Mouse (Mus musculus) gastrocnemius, postnatal 4 days (tissue): Measurements from ENCODE around the gene Dop1b. TPM values are rescaled to one million over a fixed set of nuclear protein-coding genes. Genes with fewer than 3 reads are reported as not detected.
"Not testable (repeated sequence)": the region's sequence is repeated elsewhere in the genome, so short reads cannot be mapped to it uniquely, and the experiment has no call there.

Experiments
- DNase-seq, 2 experiments: peaks; one replicate each; pipeline ENCODE4 v3.0.0; 2021 to 2022; ENCODE audit warnings: low spot score in 2 of 2, mixed read lengths in 2 of 2
- total RNA-seq, 2 experiments: library from RNA; stranded (reverse); gene quantifications; 2 replicates each; pipeline ENCODE4 v1.2.3; 2021

Dop1b gene
- total RNA-seq, 2 experiments from 2014 or later = 32.0 to 35.0 TPM

GRCm38 (mm10) chr16:93824799-93825198 is 113.1 kb downstream of the Dop1b start:
- DNase-seq = no peak

GRCm38 (mm10) chr16:93825463-93825862 is 113.8 kb downstream of the Dop1b start:
- DNase-seq = no peak

- no peak for DNase-seq
Measured at GRCm38 (mm10) chr16:93826054-93826453, 114.3 kb downstream of the Dop1b start.

- DNase-seq = not testable (repeated sequence)
Measured at GRCm38 (mm10) chr16:93826478-93826877, 114.8 kb downstream of the Dop1b start.

GRCm38 (mm10) chr16:93826909-93827308 is 115.2 kb downstream of the Dop1b start:
- no peak for DNase-seq

- DNase-seq = no peak
Measured at GRCm38 (mm10) chr16:93829526-93829925, 117.8 kb downstream of the Dop1b start.

GRCm38 (mm10) chr16:93830071-93830470 is 118.4 kb downstream of the Dop1b start:
- no peak for DNase-seq

GRCm38 (mm10) chr16:93830916-93831315 is 119.2 kb downstream of the Dop1b start:
- DNase-seq = no peak

GRCm38 (mm10) chr16:93831627-93832395 is 120.1 kb downstream of the Dop1b start, which contains the start of gene Morc3:
Morc3 (plus strand) TSS chr16:93832121.
- DNase-seq = peak; percentile 99 to 100

- no peak for DNase-seq
Measured at GRCm38 (mm10) chr16:93832451-93833276, 121.0 kb downstream of the Dop1b start.

- no peak for DNase-seq
Measured at GRCm38 (mm10) chr16:93833551-93833950, 121.8 kb downstream of the Dop1b start.

- no peak for DNase-seq
Measured at GRCm38 (mm10) chr16:93834076-93834475, 122.4 kb downstream of the Dop1b start.

GRCm38 (mm10) chr16:93839049-93839448 is 127.3 kb downstream of the Dop1b start:
- DNase-seq = no peak

GRCm38 (mm10) chr16:93850527-93850926 is 138.8 kb downstream of the Dop1b start:
- no peak for DNase-seq

- DNase-seq = no peak
Measured at GRCm38 (mm10) chr16:93859967-93860366, 148.3 kb downstream of the Dop1b start.

Other genes with a start within 250 kb of the Dop1b start
- gene Setd4, start 107.8 kb upstream of the Dop1b start, total RNA-seq = 1 to 10 TPM; 2.4 to 3.7 TPM
- 10 to 100 TPM; 28.4 to 30.6 TPM for gene Cbr1, start 106.1 kb upstream of the Dop1b start, total RNA-seq
- gene Gm5678, start 83.8 kb upstream of the Dop1b start, total RNA-seq = 1 to 10 TPM; 1.3 to 2.0 TPM
- gene Cbr3, start 28.7 kb upstream of the Dop1b start, total RNA-seq = 1 to 10 TPM; 6.8 to 7.9 TPM
- 10 to 100 TPM; 35.5 to 50.6 TPM for gene Morc3, start 120.2 kb downstream of the Dop1b start, total RNA-seq
- gene Chaf1b, start 172.0 kb downstream of the Dop1b start, total RNA-seq = 10 to 100 TPM; 13.7 to 13.8 TPM